23 mouse cellular contexts compared by ENCODE assay signal in genomic region chr13:30953580-30953979, GRCm38 (mm10). TPM values are rescaled to one million over a fixed set of nuclear protein-coding genes. Genes with fewer than 3 reads are reported as not detected.
"Had no signal": no experiment of that assay in that cellular context is flagged by ENCODE, and none has a peak within 500 bp of the region (broad histone marks: within the 10 kb centered on the region; RNA-seq: fewer than 3 reads in every experiment).

No protein-coding gene starts in this region.

- H3K36me3 ChIP-seq: lung, embryonic 15.5 days; midbrain, embryonic 13.5 days; midbrain, embryonic 15.5 days; neural tube, embryonic 12.5 days had no signal

- H3K27ac ChIP-seq: lung, embryonic 15.5 days; macrophage; midbrain, embryonic 13.5 days; midbrain, embryonic 15.5 days; neural tube, embryonic 12.5 days had no signal

- H3K4me2 ChIP-seq: lung, embryonic 15.5 days; midbrain, embryonic 11.5 days; midbrain, embryonic 13.5 days; midbrain, embryonic 15.5 days; neural tube, embryonic 12.5 days had no signal

- H3K9ac ChIP-seq: liver, postnatal 0 days; lung, embryonic 15.5 days; midbrain, embryonic 13.5 days; midbrain, embryonic 15.5 days; neural tube, embryonic 12.5 days had no signal

- ATAC-seq: liver, postnatal 0 days; lung, postnatal 0 days; midbrain, embryonic 13.5 days; midbrain, embryonic 15.5 days had no signal

- H3K9me3 ChIP-seq: lung, embryonic 15.5 days; midbrain, embryonic 13.5 days; midbrain, embryonic 15.5 days; neural tube, embryonic 12.5 days had no signal

- H3K4me1 ChIP-seq: midbrain, embryonic 13.5 days; midbrain, embryonic 15.5 days; neural tube, embryonic 12.5 days had no signal

- H3K27me3 ChIP-seq: lung, embryonic 15.5 days; megakaryocyte, embryonic 14.5 days; midbrain, embryonic 13.5 days; midbrain, embryonic 15.5 days; neural tube, embryonic 12.5 days had no signal

- DNase-seq: liver, postnatal 0 days; lung, adult 2 months; lung, postnatal 14 days; lung, postnatal 36 days; retina, postnatal 1 day; right cerebral cortex, adult 18-20 months; right cerebral cortex, postnatal 25 days; right cerebral cortex, postnatal 4 days; spleen, adult 18-20 months; thymus, adult 18-20 months; thymus, postnatal 25 days; thymus, postnatal 4 days had no signal

- H3K4me3 ChIP-seq: lung, embryonic 15.5 days; megakaryocyte, embryonic 14.5 days; midbrain, embryonic 13.5 days; midbrain, embryonic 15.5 days; neural tube, embryonic 12.5 days had no signal

RNA-seq across cellular contexts. Expression of gene Hus1b, which starts 6.0 kb away (rescaled TPM):
- polyA plus RNA-seq: liver, postnatal 0 days; lung, embryonic 15.5 days; lung, postnatal 0 days; macrophage; midbrain, embryonic 11.5 days; midbrain, embryonic 13.5 days; midbrain, embryonic 15.5 days; midbrain, postnatal 0 days; neural tube, embryonic 12.5 days; stomach, embryonic 16.5 days had no signal

RNA-seq across cellular contexts. Expression of gene Gm5447, which starts 20.4 kb away (rescaled TPM):
- polyA plus RNA-seq: liver, postnatal 0 days; lung, adult 2 months; macrophage; midbrain, embryonic 11.5 days; midbrain, embryonic 15.5 days; midbrain, postnatal 0 days; neural tube, embryonic 12.5 days; neural tube, embryonic 14.5 days had no signal
